Mouse (Mus musculus): ENCODE results near the gene Chd6. TPM values are rescaled to one million over a fixed set of nuclear protein-coding genes. Genes with fewer than 3 reads are reported as not detected.

The Chd6 gene
- total RNA-seq, 2 experiments from 2014 or later: 18.0 to 21.0 TPM

DNA sequence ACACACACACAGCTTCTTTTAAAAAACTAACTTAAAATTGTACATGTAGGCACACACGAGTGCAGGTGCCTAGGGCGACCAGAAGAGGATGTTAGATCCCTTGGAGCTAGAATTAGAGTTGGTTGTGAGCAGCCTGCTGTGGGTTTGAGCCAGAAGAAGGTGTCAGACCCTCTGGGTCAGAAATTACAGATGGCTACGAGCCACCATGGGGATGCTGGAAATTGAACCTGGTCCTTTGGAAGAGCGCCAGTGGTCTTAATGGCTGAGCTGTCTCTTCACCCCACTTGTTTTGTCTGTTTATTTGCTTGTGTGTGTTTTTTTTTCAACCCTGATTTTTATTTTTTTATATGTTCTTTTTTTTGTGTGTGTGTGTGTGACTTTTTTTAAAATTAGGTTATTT is 174.4 kb downstream of the Chd6 start:
- DNase-seq: no peak
- Histone ChIP-seq H3K4me3 (no peak overlapping the region), H3K27ac (no peak overlapping the region)
- intact Hi-C loops (cut with DNase I): no loop called here
- no peak for TF ChIP-seq CTCF (IDR thresholded peaks at IDR 0.05)

DNA sequence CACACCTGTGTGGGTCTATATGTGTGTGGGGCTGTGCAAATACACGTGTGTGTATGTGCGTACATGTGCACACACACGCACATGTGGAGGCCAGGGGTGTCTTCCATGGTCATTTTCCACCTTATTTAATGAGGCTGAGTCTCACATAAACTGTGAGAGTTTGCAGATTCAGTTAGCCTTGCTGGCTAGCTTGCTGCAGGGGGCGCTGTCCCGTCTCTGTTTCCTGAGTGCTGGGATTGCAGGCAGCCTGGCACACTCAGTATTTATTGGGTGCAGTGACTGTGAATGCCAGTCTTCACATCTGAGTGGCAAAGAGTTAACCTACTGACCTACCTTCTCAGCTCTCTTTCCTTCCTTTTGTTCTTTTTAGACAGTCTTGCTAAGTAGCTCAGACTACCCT is 175.0 kb downstream of the Chd6 start:
- Histone ChIP-seq H3K4me3 (no peak overlapping the region), H3K27ac (no peak overlapping the region)
- intact Hi-C loops (cut with DNase I): no loop called here
- no peak for DNase-seq
- TF ChIP-seq CTCF (IDR thresholded peaks at IDR 0.05): peak; percentile 8; the same call in 1 of the 2 replicates

DNA sequence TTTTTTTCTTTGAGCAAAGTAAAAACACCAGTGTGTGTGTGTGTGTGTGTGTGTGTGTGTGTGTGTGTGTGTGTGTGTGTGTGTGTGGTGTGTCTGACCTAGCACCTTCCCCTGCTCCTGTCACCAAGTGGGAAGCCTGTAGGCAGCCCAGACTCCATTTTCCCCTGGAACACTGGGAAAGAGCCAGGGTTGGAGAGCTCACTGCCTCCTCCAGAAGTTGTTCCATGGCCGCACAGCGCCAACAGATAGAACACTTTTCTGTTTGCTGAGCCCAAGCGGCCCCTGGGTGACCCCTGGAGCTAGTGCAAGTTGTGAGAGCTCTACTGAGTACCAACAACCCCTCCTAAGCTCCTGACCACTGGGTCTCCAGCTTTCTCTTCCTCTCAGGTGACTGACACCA is 175.9 kb downstream of the Chd6 start:
- TF ChIP-seq CTCF (IDR thresholded peaks at IDR 0.05): no peak
- intact Hi-C loops (cut with DNase I): no loop called here
- Histone ChIP-seq H3K27ac (no peak overlapping the region), H3K4me3 (no peak overlapping the region)
- peak; percentile 51 for DNase-seq

DNA sequence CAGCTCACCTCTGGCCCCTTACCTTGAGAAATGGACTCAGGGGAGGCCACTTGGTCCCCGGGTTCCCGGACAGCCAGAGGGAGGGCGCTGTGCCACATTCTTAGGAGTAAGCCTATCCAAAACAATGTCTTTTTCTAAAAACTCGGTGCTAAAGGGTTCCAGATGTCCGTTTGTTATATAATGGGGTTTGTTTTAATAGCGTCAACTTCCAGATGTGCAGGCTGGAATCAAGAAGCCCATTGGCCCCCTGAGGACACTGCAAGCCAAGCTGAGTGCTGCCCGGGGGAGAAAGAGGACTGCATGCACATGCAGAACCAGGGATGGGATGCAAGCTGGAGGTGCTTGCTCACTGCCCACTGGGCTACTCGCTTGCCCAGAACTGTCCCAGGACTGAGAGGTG is 176.6 kb downstream of the Chd6 start:
- no peak overlapping the region for H3K27ac ChIP-seq
- peak; percentile 69 for DNase-seq
- intact Hi-C loops (cut with DNase I): no loop called here
- H3K4me3 ChIP-seq: no peak overlapping the region
- no peak for TF ChIP-seq CTCF (IDR thresholded peaks at IDR 0.05)

DNA sequence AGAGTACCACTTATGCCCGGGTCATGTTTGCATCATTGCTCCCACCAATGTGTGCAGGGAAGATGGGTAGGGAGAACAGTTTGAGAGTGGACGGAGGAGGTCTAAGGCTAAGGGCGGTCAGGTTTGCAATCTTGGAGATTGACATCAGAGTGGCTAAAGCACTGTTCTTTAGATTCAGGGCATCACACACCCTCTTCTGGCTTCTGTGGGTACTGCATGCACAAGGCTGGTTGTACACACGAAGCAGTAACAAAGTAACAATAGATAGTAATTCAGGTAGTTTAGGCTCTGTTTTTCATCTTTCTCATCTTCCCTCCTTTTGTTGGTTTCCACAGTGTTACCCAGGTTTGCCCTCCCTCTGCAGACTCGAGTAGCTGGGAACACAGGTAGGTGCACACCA is 177.5 kb downstream of the Chd6 start:
- no peak overlapping the region for H3K27ac ChIP-seq
- peak; percentile 11; the same call in 1 of the 2 replicates for TF ChIP-seq CTCF (IDR thresholded peaks at IDR 0.05)
- no peak overlapping the region for H3K4me3 ChIP-seq
- no peak for DNase-seq
- intact Hi-C loops (cut with DNase I): no loop called here

DNA sequence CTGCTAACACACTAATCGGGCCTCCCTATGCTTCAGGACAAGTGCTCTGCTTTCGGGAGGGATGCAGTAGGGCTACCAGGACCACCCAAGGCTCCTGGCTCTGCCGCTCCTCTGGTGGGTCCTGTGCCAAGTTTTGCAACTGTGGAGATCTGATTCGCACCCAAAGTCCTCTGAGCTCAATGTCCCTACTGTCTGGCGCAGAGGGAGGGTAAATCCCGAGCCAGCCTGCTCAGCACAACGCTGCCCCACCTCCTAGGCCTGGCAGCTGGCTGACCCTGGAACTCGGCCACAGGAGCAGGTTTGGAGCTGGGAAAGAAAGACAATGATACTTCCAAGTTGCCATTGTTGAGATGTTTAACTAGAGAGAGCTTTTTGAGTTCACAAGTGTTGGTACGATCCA is 183.7 kb downstream of the Chd6 start:
- Histone ChIP-seq H3K27ac (peak overlapping the region; percentile 46; the same call in 1 of the 2 replicates), H3K4me3 (no peak overlapping the region)
- peak; percentile 67 for DNase-seq
- intact Hi-C loops (cut with DNase I): no loop called here
- no peak for TF ChIP-seq CTCF (IDR thresholded peaks at IDR 0.05)

DNA sequence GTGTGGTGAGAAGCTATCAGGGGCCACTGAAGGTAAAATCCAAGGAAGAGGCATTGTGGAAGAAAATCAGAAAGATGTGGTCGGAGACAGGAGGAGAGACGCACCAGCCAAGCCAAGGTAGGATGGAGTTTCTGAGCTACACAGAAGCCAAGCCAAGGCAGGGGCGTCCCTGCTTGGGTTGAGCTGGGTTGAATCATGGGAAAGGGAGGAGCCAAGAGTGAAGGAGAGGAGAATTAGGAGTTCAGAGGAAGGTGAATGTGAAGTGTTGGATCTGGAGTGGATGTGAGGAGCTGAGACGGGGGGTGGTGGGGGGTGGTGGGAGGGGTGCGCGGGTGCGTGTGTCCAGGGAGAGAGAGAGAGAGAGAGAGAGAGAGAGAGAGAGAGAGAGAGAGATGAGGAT is 187.6 kb downstream of the Chd6 start:
- intact Hi-C loops (cut with DNase I): no loop called here
- TF ChIP-seq CTCF (IDR thresholded peaks at IDR 0.05): no peak
- DNase-seq: no peak
- H3K27ac ChIP-seq: no peak overlapping the region
- no peak overlapping the region for H3K4me3 ChIP-seq

DNA sequence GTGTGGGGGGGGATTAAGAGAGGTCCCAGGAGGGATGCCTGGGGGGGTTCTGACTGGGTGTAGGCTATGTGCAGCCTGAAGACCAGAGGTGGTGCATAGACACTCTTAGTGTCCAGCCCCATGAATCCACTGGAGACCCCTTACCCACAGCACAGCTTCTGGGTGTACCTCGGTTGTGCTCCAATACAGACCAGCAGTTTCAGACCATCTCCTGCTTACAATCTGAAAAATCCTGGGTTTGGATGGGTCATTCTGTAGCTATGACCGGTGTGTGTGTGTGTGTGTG is 190.0 kb downstream of the Chd6 start:
- Histone ChIP-seq H3K27ac (no peak overlapping the region), H3K4me3 (no peak overlapping the region)
- intact Hi-C loops (cut with DNase I): no loop called here
- no peak for TF ChIP-seq CTCF (IDR thresholded peaks at IDR 0.05)
- DNase-seq: no peak

DNA sequence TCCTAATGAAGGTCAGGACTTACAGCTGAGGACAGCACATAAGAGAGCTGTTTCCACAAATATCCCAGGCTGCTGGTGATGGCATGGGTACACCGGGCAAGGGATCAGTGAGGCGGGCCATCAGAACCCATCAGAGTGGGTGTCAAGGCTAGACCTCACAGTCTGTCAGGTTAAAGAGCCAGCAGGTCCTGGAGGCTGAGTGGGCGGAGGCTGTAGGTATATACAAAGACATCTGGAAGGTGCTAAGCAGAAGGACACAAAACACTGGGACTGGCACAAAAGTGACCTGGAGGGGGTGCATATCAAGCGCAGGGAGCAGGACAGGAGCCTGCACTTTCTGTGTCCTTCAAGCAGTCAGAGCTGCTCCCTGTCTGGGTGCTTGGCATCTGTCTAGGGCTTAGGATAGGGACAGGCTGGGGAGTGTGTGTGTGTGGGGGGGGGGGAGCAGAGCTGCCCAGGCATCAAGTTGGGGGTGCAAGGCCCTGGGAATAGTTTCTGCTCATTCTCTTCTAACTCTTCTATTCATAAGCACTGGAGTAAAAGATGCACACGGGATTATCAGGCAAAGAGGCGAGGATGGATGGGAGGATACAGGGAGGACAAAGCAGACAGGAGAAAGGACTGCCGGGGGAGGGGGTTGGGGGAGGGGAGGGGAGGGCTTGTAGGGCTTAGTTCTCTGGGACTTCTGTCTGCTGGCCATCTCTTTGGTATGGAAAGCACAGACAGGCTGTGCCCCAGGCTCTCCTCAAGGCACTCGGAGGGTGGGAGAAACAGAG is 190.5 kb downstream of the Chd6 start:
- H3K27ac ChIP-seq: no peak overlapping the region
- TF ChIP-seq CTCF (IDR thresholded peaks at IDR 0.05): no peak

DNA sequence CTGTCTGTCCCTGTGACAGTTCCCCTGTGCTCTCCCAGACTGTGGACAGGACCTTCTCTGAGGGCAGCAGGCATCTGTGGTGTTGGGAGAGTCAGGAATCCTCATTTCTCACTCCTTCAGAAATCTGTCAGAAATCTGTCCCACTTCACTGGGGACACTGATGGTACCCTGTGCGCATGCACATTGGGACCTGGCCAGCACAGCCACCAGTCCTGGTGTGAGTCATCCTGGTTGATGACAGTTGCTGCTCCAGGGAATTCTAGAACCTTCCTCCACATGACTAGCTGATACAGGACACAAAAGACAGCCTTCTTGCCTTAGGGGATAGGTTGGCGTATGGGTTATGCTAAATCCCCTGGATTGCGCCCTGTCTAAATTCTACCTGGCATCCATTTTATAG is 191.6 kb downstream of the Chd6 start:
- TF ChIP-seq CTCF (IDR thresholded peaks at IDR 0.05): no peak
- intact Hi-C loops (cut with DNase I): no loop called here
- H3K27ac ChIP-seq: no peak overlapping the region
- no peak overlapping the region for H3K4me3 ChIP-seq
- no peak for DNase-seq

More for the DNA sequence above, 190.5 kb downstream of the Chd6 start:
- H3K4me3 ChIP-seq: no peak overlapping the region
- intact Hi-C loops (cut with DNase I): no loop called here
- DNase-seq: no peak

DNA sequence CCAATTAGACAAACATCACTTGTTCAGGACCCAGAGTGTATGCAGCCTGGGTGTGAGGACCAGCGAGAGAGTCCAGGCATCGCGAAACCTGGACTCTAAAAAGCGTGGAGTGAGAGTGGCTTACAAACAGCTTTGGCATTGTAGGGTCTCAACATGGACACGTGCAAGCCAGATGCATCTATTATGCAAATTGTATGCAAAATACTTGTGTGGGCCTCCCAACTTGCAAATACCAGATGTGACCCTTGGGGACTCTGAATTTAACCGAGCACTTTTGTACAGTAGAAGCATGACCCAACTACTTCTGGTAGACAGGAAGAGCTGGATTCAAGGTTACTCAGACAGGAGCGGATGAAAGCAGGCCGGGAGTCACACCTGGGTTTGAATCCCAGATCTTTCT is 192.2 kb downstream of the Chd6 start:
- DNase-seq: no peak
- intact Hi-C loops (cut with DNase I): no loop called here
- no peak for TF ChIP-seq CTCF (IDR thresholded peaks at IDR 0.05)
- H3K27ac ChIP-seq: no peak overlapping the region
- H3K4me3 ChIP-seq: no peak overlapping the region

DNA sequence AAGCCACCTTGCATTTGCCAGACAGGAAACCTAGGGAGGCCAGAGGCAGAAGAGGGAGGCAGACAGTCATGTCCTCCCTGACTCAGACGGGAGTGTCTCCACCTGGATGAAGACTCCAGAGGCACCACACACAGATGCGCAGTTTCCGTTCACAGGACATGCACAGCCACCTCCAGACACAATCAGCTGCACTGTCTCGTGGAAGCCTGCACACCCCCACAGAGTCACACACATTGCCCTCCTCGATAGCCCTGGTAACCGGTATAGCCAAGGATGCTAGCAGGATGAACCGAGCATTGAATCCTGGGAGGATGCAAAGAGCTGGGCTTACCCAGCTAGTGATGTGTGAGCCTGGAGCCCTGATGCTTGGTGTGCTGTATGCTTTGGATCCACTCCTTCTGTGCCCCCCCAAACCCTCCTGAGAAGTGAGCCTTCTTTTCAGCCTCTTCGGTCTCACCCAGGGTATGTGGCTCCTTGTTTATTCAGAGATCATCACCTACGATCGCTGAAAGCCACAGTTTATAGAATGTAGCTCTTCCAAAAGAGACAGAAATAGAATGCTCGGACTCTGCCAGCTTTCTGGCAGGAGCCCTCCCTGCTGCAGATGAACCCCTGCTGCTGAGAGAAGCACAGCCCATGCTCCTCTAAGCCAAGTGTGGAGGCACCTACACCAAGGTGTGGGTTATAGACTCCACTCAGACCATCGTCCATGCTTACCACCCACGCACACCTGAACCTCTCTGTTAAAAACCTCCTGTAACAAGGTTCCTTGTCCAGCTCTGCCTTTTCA is 192.9 kb downstream of the Chd6 start:
- no peak overlapping the region for H3K27ac ChIP-seq
- TF ChIP-seq CTCF (IDR thresholded peaks at IDR 0.05): no peak
- no peak overlapping the region for H3K4me3 ChIP-seq
- no peak for DNase-seq
- intact Hi-C loops (cut with DNase I): no loop called here

DNA sequence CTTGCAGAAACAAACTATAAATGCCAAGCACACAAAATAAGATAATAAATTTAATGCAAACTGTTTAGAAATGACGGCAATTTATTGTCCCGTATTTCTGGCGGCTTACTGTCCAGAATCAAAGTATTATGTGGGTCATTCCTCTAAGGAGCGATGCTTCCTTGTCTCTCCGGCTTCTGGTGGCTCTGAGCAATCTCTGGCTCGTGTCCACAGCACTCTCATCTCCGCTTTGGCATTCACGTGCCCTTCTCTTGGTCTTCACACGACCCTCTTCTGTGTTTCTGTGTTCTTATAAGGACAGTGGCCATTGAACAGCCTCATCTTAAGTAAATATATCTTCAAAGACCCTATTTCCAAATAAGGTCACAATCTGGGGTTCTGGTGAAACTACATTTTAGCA is 194.2 kb downstream of the Chd6 start:
- no peak overlapping the region for H3K4me3 ChIP-seq
- no peak for DNase-seq
- H3K27ac ChIP-seq: no peak overlapping the region
- TF ChIP-seq CTCF (IDR thresholded peaks at IDR 0.05): no peak
- intact Hi-C loops (cut with DNase I): no loop called here

All from gastrocnemius, adult 2 months (tissue).